Mouse (Mus musculus): ENCODE results near the gene Fbxl17.

Gene Fbxl17

GRCm38 (mm10) chr17:63459712-63460495 is 39.9 kb downstream of the Fbxl17 start:
- DNase-seq: no peak

GRCm38 (mm10) chr17:63458052-63458451 is 41.8 kb downstream of the Fbxl17 start:
- no peak for DNase-seq

DNA sequence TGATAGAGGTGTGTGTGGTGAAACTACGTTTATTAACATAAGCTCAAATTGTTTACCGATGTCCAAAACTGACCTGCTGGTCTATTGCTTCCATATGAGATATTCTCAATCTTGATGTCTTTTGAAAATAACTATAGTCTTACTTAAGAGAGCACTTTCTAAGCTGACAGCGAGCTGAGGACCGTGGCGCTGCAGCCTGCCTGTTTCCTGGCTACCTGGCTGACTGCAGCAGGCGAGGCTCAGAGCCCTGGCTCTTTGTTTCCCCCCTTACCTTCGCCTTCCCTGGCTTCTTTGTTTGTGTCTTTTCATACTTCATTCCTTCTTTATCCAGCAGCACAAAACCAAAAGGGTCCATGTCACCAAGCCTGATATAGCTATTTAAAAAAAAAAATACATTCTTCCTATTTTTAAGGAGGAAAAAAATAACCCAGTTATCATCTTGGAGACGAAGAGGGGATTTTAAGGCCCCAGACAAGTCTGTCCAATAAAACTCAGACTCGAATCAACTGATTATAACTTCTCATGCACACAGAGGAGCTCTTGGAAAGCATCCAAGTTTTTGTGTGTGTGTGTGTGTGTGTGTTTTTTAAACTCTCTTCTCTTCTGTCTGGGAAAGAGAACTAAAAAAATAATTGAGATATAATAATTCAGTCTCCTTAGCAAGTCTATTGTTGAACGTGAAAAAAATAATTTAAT is 48.4 kb downstream of the Fbxl17 start:
- no peak for DNase-seq

DNA sequence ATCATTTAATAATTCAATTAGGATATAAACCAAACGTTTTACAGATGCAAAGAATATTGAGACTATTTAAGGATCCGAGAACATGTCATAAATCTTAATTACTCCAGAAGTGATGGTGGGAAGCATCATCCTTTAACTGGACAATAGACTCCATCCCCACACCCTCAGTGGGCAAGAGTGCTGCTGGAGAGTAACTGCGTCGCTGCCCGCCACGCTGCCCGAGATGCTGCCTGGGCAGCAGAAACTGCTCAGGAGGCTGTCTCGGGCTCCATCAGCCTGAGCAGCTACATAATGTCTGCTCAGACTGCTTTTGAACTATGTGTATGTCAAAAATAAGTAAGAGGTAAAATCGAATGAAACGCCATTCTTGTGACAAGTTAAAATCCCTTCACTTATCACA is 52.1 kb downstream of the Fbxl17 start:
- DNase-seq: no peak

- DNase-seq: no peak
These were observed 52.7 kb downstream of the Fbxl17 start for GRCm38 (mm10) chr17:63446971-63447679.

GRCm38 (mm10) chr17:63445212-63445611 is 54.6 kb downstream of the Fbxl17 start:
- DNase-seq: no peak

GRCm38 (mm10) chr17:63437424-63437823 is 62.4 kb downstream of the Fbxl17 start:
- DNase-seq: no peak

DNA sequence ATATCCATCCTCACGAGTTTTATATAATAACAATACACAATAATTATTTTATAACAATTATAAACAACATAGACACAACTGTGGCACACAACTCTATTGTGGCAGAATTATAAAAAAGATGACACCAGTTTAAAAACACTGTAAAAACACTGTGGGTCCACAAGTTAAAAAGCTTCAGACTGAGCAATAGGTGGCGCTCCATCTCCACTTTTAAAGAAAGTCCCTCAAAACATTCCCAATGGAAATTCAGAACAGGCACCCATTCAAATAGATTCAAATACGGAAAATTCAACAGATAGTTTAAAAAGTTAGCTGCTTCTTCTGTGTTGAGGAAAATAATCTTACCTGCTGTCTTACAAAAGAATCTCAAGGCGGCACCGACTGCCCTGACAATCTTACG is 65.7 kb downstream of the Fbxl17 start:
- peak; percentile 19 to 41 for DNase-seq

- no peak for DNase-seq
These were observed 68.2 kb downstream of the Fbxl17 start for GRCm38 (mm10) chr17:63431650-63432049.

- no peak for DNase-seq
These were observed 69.3 kb downstream of the Fbxl17 start for GRCm38 (mm10) chr17:63430395-63431075.

- DNase-seq: no peak
These were observed 76.0 kb downstream of the Fbxl17 start for GRCm38 (mm10) chr17:63423851-63424250.

GRCm38 (mm10) chr17:63422685-63423084 is 77.1 kb downstream of the Fbxl17 start:
- no peak for DNase-seq

DNA sequence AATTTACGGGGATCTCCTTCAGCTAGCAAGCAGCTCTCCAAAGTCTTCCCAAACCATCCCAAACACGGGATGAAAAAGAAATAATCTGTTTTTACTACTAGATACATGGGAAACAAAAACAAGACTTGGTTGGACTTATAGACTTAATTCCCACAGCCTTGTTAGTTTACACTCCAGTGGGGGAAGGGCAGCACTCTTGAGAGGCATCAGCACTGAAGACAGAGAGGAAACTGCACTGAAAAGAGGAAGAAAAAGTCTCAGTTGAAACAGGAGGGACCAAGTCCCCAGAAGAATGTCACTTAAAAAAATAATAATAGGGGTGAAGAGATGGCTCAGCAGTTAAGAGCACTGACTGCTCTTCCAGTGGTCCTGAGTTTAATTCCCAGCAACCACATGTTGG is 78.0 kb downstream of the Fbxl17 start:
- no peak for DNase-seq

- no peak for DNase-seq
These were observed 80.3 kb downstream of the Fbxl17 start for GRCm38 (mm10) chr17:63419503-63419902.

DNA sequence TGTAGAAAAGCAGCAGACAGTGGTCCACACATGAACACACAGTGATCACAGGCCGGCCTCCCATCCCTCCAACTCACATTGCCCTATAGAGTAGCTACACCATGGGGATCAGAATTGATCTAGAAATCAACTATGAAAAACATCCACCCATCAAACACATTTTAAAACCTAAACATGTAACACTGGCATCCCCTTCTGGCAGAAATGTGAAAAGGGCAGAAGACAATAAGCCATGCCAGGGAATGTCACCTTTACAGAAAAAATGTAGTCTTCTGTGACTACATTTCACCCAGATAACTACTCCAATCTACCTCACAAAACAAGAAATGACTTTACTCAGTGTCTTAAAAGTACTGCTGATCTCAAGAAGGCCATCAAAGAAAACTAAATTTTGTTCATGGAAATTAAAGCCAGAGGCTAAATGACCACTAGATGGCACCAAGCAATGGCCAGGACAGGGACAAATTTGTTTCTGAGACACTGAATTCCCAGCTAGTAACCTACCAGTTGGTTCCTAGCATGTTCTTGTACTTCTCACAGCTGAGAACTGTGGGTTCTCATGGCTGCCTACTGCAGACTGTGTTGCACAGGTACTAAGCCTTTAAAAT is 85.7 kb downstream of the Fbxl17 start:
- DNase-seq: peak in 1 of 2 experiments; percentile 23

DNA sequence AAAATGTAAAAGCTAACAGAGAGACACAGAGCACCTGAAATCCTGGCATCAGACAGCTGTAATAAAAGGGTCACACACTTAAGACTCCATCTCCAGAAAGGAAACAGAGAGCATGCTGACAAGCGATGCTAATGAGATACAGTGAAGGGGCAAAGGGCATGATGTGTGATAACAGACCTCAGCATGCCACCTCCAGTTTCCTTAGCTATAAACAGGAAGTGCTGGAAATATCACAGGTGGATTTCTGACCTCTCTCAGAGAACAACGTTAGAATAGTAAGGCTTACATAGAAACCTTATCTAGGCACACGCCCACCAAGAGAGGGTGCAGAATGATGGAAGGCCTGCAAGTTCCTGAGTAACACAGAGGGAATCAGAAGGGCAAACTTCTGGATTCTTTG is 88.3 kb downstream of the Fbxl17 start:
- DNase-seq: no peak

DNA sequence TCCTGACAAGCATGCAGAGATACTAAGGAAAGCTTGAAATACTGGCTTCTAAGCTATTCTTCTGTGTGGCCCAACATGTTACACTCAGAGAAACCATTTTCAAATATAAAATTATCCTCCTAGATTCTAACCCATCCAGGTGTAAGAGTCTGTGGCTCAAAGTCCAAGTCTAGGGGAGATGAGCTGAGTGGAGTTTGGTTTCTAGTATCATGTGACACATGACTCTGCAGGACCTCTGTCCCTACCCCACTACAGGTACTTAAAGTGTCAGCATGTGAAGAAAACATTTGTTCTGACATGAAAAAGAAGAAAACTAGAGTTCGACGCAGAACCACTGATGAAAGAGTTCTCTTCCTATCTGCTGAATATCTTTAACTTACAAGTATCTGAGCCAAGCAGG is 89.7 kb downstream of the Fbxl17 start:
- DNase-seq: no peak

GRCm38 (mm10) chr17:63405955-63406354 is 93.9 kb downstream of the Fbxl17 start:
- no peak for DNase-seq

GRCm38 (mm10) chr17:63405471-63405870 is 94.3 kb downstream of the Fbxl17 start:
- no peak for DNase-seq

GRCm38 (mm10) chr17:63404968-63405367 is 94.8 kb downstream of the Fbxl17 start:
- DNase-seq: peak in 1 of 2 experiments; percentile 10

DNA sequence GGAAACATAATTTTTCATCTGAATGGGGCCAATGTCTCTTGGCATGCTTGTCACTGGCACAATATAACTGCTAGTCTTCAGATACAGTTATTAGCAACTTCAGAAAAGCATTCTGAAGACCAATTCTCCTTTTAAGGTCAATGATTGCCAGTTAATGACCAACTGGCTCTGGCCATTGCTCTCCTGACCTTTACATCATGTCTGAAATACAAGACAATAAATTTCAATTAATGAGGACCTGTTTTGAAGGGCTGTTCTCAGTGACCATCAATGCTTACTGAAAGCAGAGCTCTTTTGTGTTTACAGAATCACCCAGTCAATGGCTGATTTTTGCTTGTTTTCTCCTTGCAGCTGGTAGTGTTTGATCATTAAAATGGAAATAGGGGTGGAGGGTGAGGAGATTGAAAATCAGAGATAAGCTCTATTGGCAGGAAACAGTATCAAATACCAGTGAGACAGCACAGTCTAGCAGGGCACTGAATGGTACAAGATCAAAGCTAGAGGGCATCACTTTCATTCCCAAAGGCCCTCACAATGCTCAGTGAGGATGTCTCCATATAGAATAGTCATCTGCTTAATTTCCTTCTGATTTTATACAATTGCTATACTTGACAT is 95.9 kb downstream of the Fbxl17 start:
- no peak for DNase-seq
